Mouse (Mus musculus) megakaryocyte, embryonic 14.5 days (primary cell): ENCODE data around the gene Vmn1r85.

ENCODE experiments used
- FLI1 ChIP-seq: IDR thresholded peaks from 2 replicates; pipeline ENCODE4 v1.6.1; 2012; ENCODE audit warnings: low read length, inconsistent platforms, mixed read lengths
- GATA1 ChIP-seq: IDR thresholded peaks from 3 replicates; pipeline ENCODE4 v1.6.1; 2012; ENCODE audit warnings: mixed read lengths, low read length, inconsistent platforms, borderline replicate concordance

DNA sequence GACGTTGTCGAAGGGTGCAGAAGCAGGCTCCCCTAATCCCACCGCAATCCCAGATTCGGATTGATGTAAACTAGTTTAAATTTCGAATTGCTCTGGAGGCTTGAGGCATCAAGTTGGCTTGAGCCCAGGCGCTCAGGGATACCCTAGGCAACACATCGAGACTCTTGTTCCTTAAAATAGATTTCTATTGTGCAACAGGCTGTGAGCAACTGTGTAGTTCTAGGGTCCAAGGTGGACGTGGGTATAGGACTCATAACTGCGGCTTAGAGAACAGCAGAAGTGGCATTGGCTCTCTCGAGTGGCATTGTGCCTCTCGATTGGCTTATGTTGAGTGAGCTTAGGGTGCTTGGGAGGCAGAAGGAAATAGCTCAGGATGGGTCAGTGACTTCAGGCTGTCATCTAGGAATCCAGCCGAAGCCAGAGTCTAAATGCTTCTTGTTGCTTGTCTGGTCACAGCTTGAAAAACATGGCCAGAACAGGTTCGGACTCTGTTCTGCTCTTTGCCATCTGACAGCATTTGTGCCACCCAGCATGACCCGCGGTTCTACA lies 56.3 kb downstream of the Vmn1r85 start:
- TF ChIP-seq FLI1 (no peak), GATA1 (no peak)
